Mouse (Mus musculus): ENCODE results near the gene Art4. TPM values are rescaled to one million over a fixed set of nuclear protein-coding genes. Genes with fewer than 3 reads are reported as not detected.

The Art4 gene
- polyA plus RNA-seq, 1 experiment from 2014 or later, result 2.3 TPM

DNA sequence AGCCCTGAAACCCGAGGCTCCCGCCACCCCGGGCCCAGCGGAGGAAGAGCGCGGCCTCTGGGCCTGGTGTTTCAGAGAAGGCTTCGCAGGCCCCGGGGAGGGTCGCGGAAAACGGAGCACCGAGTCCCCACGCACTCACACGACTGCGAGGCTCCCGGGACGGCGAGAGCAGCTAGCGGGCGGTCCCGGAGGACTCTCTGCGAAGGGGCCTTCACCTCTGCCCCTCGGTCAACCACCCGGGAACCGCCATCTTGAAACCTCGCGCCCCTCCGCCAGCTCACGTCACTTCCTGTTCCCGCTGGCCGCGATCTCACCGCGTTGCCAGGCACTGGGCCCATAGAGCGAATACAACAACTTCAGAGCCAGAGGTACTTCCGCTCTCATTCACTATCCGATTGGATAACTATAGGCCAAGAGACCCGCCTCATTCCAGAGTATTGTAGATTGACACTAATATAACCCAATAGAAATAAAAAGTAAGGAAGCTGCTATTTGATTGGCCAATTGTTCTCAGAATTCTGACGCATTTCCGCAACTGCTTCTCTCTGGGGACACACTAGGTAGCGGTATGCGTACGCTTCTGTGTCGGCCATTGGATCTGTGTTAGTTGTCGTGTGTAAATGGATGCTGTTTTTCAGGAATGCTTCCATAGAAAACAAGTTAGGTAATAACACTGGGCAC, 29.5 kb downstream of the Art4 start, which contains the start of gene Wbp11:
Wbp11 (minus strand) TSS at position 353 of the 681 bp plus-strand sequence.
- Histone ChIP-seq H3K4me1 (ENCODE audit: control insufficient read depth, insufficient read depth, low read length) (no peaks in the 10 kb centered on the region), H3K4me2 (ENCODE audit: low read depth, severe bottlenecking) (peak within 1 kb of the TSS; percentile 83), H3K36me3 (ENCODE audit: control insufficient read depth, insufficient read depth, low read length) (peaks cover 7% of the 10 kb centered on the region; the same call in 1 of the 2 replicates), H3K27me3 (ENCODE audit: control insufficient read depth, insufficient read depth, low read length) (no peaks in the 10 kb centered on the region), H3K9ac (ENCODE audit: low read length) (peak within 1 kb of the TSS; percentile 95), H3K9me3 (ENCODE audit: control insufficient read depth, low read length) (no peaks in the 10 kb centered on the region), H3K4me3 (ENCODE audit: low read depth, low read length) (peak within 1 kb of the TSS; percentile 94), H3K27ac (replicated peaks; ENCODE audit: low read depth, low read length) (peak within 1 kb of the TSS; percentile 57)
- DNase-seq (ENCODE audit: low spot score), result peak; percentile 96
- peak; percentile 100 for ATAC-seq (ENCODE audit: insufficient number of reproducible peaks, low FRiP score, low TSS enrichment, low read depth)
- under 1% methylated on average over 44 of the region's 45 CpGs for WGBS

DNA sequence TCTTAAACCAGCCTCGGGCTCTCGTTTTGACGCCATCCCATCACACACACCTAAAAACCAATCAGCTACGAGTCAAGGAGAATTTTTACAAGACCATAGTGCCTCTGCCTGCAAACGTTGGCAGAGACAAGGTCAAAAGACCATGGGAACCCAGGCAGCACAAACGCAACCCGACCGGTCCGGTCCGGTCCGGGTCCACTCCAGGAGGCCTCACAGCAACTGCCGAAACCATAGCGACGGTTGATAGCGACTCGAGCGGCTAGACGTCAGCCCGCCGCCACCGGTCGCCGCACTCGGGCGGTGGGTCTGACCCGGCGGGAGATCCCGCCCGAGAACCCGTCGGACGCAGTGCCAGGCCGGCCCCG, 30.0 kb downstream of the Art4 start, which contains the start of gene BC049715:
BC049715 (plus strand) TSS at position 111 of the 365 bp plus-strand sequence.
- Histone ChIP-seq H3K36me3 (ENCODE audit: control insufficient read depth, insufficient read depth, low read length) (peaks cover 12% of the 10 kb centered on the region; the same call in 1 of the 2 replicates), H3K9ac (ENCODE audit: low read length) (peak within 1 kb of the TSS; percentile 95), H3K4me3 (ENCODE audit: low read depth, low read length) (peak within 1 kb of the TSS; percentile 94), H3K27me3 (ENCODE audit: control insufficient read depth, insufficient read depth, low read length) (no peaks in the 10 kb centered on the region), H3K4me2 (ENCODE audit: low read depth, severe bottlenecking) (peak within 1 kb of the TSS; percentile 83), H3K9me3 (ENCODE audit: control insufficient read depth, low read length) (no peaks in the 10 kb centered on the region), H3K27ac (replicated peaks; ENCODE audit: low read depth, low read length) (peak within 1 kb of the TSS; percentile 57), H3K4me1 (ENCODE audit: control insufficient read depth, insufficient read depth, low read length) (no peaks in the 10 kb centered on the region)
- DNase-seq (ENCODE audit: low spot score), result peak; percentile 44
- peak; percentile 3; the same call in 1 of the 2 replicates for ATAC-seq (ENCODE audit: insufficient number of reproducible peaks, low FRiP score, low TSS enrichment, low read depth)
- WGBS, result under 1% methylated on average over 34 of the region's 34 CpGs

GRCm38 (mm10) chr6:136827116-136827515, 30.4 kb downstream of the Art4 start:
- 19% methylated on average over 7 of the region's 7 CpGs for WGBS
- DNase-seq (ENCODE audit: low spot score), result no peak
- no peak for ATAC-seq (ENCODE audit: insufficient number of reproducible peaks, low FRiP score, low TSS enrichment, low read depth)
- Histone ChIP-seq H3K4me3 (ENCODE audit: low read depth, low read length) (peak overlapping the region; percentile 94), H3K4me1 (ENCODE audit: control insufficient read depth, insufficient read depth, low read length) (no peaks in the 10 kb centered on the region), H3K27me3 (ENCODE audit: control insufficient read depth, insufficient read depth, low read length) (no peaks in the 10 kb centered on the region), H3K36me3 (ENCODE audit: control insufficient read depth, insufficient read depth, low read length) (peaks cover 14% of the 10 kb centered on the region; the same call in 1 of the 2 replicates), H3K27ac (replicated peaks; ENCODE audit: low read depth, low read length) (no peak overlapping the region), H3K9me3 (ENCODE audit: control insufficient read depth, low read length) (no peaks in the 10 kb centered on the region), H3K4me2 (ENCODE audit: low read depth, severe bottlenecking) (peak overlapping the region; percentile 83), H3K9ac (ENCODE audit: low read length) (peak overlapping the region; percentile 95)

DNA sequence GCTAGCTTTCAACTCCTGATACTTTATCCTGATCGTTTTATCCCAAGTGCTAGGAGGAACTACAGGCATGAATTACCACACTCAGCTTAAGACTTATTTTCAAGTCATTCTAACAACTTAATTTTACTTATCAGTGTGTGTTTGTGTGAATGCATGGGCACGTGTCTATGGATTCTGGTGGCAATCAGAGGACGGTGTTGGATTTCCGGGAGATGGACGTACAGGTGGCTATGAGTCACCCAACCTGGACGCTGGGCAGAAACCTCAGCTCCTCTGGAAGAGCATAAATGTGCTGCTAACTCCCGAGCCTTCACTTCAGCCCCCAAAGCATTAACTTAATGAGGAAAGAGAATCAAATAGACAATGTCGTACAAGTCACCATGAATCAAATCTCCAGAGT, 32.5 kb downstream of the Art4 start:
- DNase-seq (ENCODE audit: low spot score) (no peak), ATAC-seq (ENCODE audit: insufficient number of reproducible peaks, low FRiP score, low TSS enrichment, low read depth) (no peak)
- Histone ChIP-seq H3K27me3 (ENCODE audit: control insufficient read depth, insufficient read depth, low read length) (no peaks in the 10 kb centered on the region), H3K27ac (replicated peaks; ENCODE audit: low read depth, low read length) (no peak overlapping the region), H3K9me3 (ENCODE audit: control insufficient read depth, low read length) (no peaks in the 10 kb centered on the region), H3K4me3 (ENCODE audit: low read depth, low read length) (no peak overlapping the region), H3K9ac (ENCODE audit: low read length) (no peak overlapping the region), H3K4me2 (ENCODE audit: low read depth, severe bottlenecking) (no peak overlapping the region), H3K36me3 (ENCODE audit: control insufficient read depth, insufficient read depth, low read length) (peaks cover 35% of the 10 kb centered on the region), H3K4me1 (ENCODE audit: control insufficient read depth, insufficient read depth, low read length) (no peaks in the 10 kb centered on the region)
- 90% methylated on average over 8 of the region's 8 CpGs for WGBS

DNA sequence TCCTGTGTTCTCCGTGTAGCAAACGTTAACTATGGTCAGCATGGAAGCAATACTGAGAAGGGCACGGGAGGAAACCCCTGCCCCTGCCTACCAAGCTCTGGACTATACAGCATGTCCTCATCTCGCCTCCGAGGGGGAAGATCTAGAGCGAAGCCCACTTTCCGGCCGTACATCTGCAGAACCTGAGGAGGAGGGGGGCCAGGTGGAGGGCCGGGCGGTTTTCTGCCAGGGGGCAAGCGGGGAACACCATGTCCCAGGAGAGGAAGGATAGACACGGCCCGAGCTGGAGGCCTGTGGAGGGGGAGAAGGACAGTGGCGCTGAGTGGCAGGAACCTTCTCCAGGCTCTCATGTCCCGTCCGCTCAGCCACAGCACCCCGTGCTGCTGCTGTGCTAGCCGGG, 36.4 kb downstream of the Art4 start:
- no peak for ATAC-seq (ENCODE audit: insufficient number of reproducible peaks, low FRiP score, low TSS enrichment, low read depth)
- WGBS, result 92% methylated on average over 18 of the region's 18 CpGs
- H3K9me3 ChIP-seq (ENCODE audit: control insufficient read depth, low read length), result no peaks in the 10 kb centered on the region
- H3K4me2 ChIP-seq (ENCODE audit: low read depth, severe bottlenecking), result no peak overlapping the region
- no peaks in the 10 kb centered on the region for H3K4me1 ChIP-seq (ENCODE audit: control insufficient read depth, insufficient read depth, low read length)
- H3K9ac ChIP-seq (ENCODE audit: low read length), result no peak overlapping the region
- H3K27ac ChIP-seq (replicated peaks; ENCODE audit: low read depth, low read length), result no peak overlapping the region
- no peak for DNase-seq (ENCODE audit: low spot score)
- H3K36me3 ChIP-seq (ENCODE audit: control insufficient read depth, insufficient read depth, low read length), result peaks cover 54% of the 10 kb centered on the region
- no peak overlapping the region for H3K4me3 ChIP-seq (ENCODE audit: low read depth, low read length)
- H3K27me3 ChIP-seq (ENCODE audit: control insufficient read depth, insufficient read depth, low read length), result no peaks in the 10 kb centered on the region

GRCm38 (mm10) chr6:136820381-136820780, 37.2 kb downstream of the Art4 start:
- H3K4me1 ChIP-seq (ENCODE audit: control insufficient read depth, insufficient read depth, low read length), result no peaks in the 10 kb centered on the region
- 95% methylated on average over 21 of the region's 21 CpGs for WGBS

GRCm38 (mm10) chr6:136817549-136817948, 40.0 kb downstream of the Art4 start:
- no peak overlapping the region for H3K27ac ChIP-seq (replicated peaks; ENCODE audit: low read depth, low read length)
- 91% methylated on average over 3 of the region's 3 CpGs for WGBS
- H3K4me2 ChIP-seq (ENCODE audit: low read depth, severe bottlenecking), result no peak overlapping the region
- H3K9ac ChIP-seq (ENCODE audit: low read length), result no peak overlapping the region
- no peak overlapping the region for H3K4me3 ChIP-seq (ENCODE audit: low read depth, low read length)
- ATAC-seq (ENCODE audit: insufficient number of reproducible peaks, low FRiP score, low TSS enrichment, low read depth) (no peak), DNase-seq (ENCODE audit: low spot score) (no peak)
- H3K36me3 ChIP-seq (ENCODE audit: control insufficient read depth, insufficient read depth, low read length), result peaks cover 63% of the 10 kb centered on the region
- no peaks in the 10 kb centered on the region for H3K9me3 ChIP-seq (ENCODE audit: control insufficient read depth, low read length)
- H3K27me3 ChIP-seq (ENCODE audit: control insufficient read depth, insufficient read depth, low read length), result no peaks in the 10 kb centered on the region
- no peaks in the 10 kb centered on the region for H3K4me1 ChIP-seq (ENCODE audit: control insufficient read depth, insufficient read depth, low read length)

More at GRCm38 (mm10) chr6:136820381-136820780, 37.2 kb downstream of the Art4 start:
- Histone ChIP-seq H3K4me2 (ENCODE audit: low read depth, severe bottlenecking) (no peak overlapping the region), H3K36me3 (ENCODE audit: control insufficient read depth, insufficient read depth, low read length) (peaks cover 59% of the 10 kb centered on the region), H3K27me3 (ENCODE audit: control insufficient read depth, insufficient read depth, low read length) (no peaks in the 10 kb centered on the region), H3K9me3 (ENCODE audit: control insufficient read depth, low read length) (no peaks in the 10 kb centered on the region), H3K27ac (replicated peaks; ENCODE audit: low read depth, low read length) (no peak overlapping the region), H3K9ac (ENCODE audit: low read length) (no peak overlapping the region), H3K4me3 (ENCODE audit: low read depth, low read length) (no peak overlapping the region)
- DNase-seq (ENCODE audit: low spot score) (no peak), ATAC-seq (ENCODE audit: insufficient number of reproducible peaks, low FRiP score, low TSS enrichment, low read depth) (no peak)

DNA sequence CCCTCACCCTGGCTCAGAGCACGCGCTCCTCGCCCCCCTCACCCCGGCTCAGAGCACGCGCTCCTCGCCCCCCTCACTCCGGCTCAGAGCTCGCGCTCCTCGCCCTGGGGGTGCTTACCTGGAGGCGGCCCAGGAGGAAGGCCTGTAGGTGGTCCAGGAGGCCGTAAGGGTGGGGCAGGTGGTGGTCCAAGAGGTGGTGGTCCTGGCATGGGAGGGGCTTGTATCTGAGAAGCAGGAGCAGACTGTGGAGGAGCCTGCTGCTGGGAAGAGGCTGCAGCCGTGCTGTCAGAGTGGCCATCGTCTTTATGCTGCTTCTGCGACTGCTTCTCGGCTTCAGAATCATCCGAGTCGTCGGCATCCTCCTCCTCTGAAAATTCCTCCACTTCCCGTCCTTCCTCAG, 40.7 kb downstream of the Art4 start:
- no peaks in the 10 kb centered on the region for H3K9me3 ChIP-seq (ENCODE audit: control insufficient read depth, low read length)
- H3K27me3 ChIP-seq (ENCODE audit: control insufficient read depth, insufficient read depth, low read length), result no peaks in the 10 kb centered on the region
- H3K4me2 ChIP-seq (ENCODE audit: low read depth, severe bottlenecking), result no peak overlapping the region
- peaks cover 60% of the 10 kb centered on the region for H3K36me3 ChIP-seq (ENCODE audit: control insufficient read depth, insufficient read depth, low read length)
- H3K9ac ChIP-seq (ENCODE audit: low read length), result no peak overlapping the region
- ATAC-seq (ENCODE audit: insufficient number of reproducible peaks, low FRiP score, low TSS enrichment, low read depth) (no peak), DNase-seq (ENCODE audit: low spot score) (no peak)
- no peak overlapping the region for H3K27ac ChIP-seq (replicated peaks; ENCODE audit: low read depth, low read length)
- H3K4me3 ChIP-seq (ENCODE audit: low read depth, low read length), result no peak overlapping the region
- WGBS, result 95% methylated on average over 21 of the region's 21 CpGs
- H3K4me1 ChIP-seq (ENCODE audit: control insufficient read depth, insufficient read depth, low read length), result no peaks in the 10 kb centered on the region

Measured in limb, embryonic 11.5 days (tissue).